Mouse (Mus musculus) left cerebral cortex, adult 11 months (tissue): ENCODE results near the gene Tspan18.

Experiments used
- DNase-seq: peaks from one replicate; pipeline ENCODE4 v3.0.0; 2022; ENCODE audit warnings: low spot score

Tspan18 gene

GRCm38 (mm10) chr2:93333817-93334731 lies at the start of gene Tspan18:
Gene Tspan18 (minus strand): TSS chr2:93334505.
- DNase-seq = no peak

GRCm38 (mm10) chr2:93383831-93384230 lies 49.5 kb upstream of the Tspan18 start:
- DNase-seq = no peak

GRCm38 (mm10) chr2:93380680-93381089 lies 46.4 kb upstream of the Tspan18 start:
- no peak for DNase-seq

- DNase-seq = no peak
These were observed 43.5 kb upstream of the Tspan18 start for GRCm38 (mm10) chr2:93377797-93378196.

GRCm38 (mm10) chr2:93377157-93377556 lies 42.9 kb upstream of the Tspan18 start:
- DNase-seq = no peak

GRCm38 (mm10) chr2:93372872-93373271 lies 38.6 kb upstream of the Tspan18 start:
- no peak for DNase-seq

- no peak for DNase-seq
These were observed 37.8 kb upstream of the Tspan18 start for GRCm38 (mm10) chr2:93372097-93372571.

GRCm38 (mm10) chr2:93368954-93369353 lies 34.6 kb upstream of the Tspan18 start:
- DNase-seq = no peak

- no peak for DNase-seq
These were observed 33.7 kb upstream of the Tspan18 start for GRCm38 (mm10) chr2:93367962-93368361.

- no peak for DNase-seq
These were observed 31.1 kb upstream of the Tspan18 start for GRCm38 (mm10) chr2:93365411-93365810.

GRCm38 (mm10) chr2:93364951-93365350 lies 30.6 kb upstream of the Tspan18 start:
- DNase-seq = no peak

GRCm38 (mm10) chr2:93361454-93361853 lies 27.1 kb upstream of the Tspan18 start:
- no peak for DNase-seq

- DNase-seq = no peak
These were observed 26.0 kb upstream of the Tspan18 start for GRCm38 (mm10) chr2:93360310-93360709.

GRCm38 (mm10) chr2:93357391-93357790 lies 23.1 kb upstream of the Tspan18 start:
- no peak for DNase-seq

GRCm38 (mm10) chr2:93355845-93356244 lies 21.5 kb upstream of the Tspan18 start:
- DNase-seq = no peak

GRCm38 (mm10) chr2:93354621-93355020 lies 20.3 kb upstream of the Tspan18 start:
- no peak for DNase-seq

- DNase-seq = no peak
These were observed 19.4 kb upstream of the Tspan18 start for GRCm38 (mm10) chr2:93353725-93354124.

GRCm38 (mm10) chr2:93352915-93353685 lies 18.8 kb upstream of the Tspan18 start:
- no peak for DNase-seq

- no peak for DNase-seq
These were observed 17.0 kb upstream of the Tspan18 start for GRCm38 (mm10) chr2:93351352-93351751.

- no peak for DNase-seq
These were observed 12.7 kb upstream of the Tspan18 start for GRCm38 (mm10) chr2:93347018-93347417.

- DNase-seq = no peak
These were observed 12.3 kb upstream of the Tspan18 start for GRCm38 (mm10) chr2:93346609-93347008.

- no peak for DNase-seq
These were observed 11.5 kb upstream of the Tspan18 start for GRCm38 (mm10) chr2:93345663-93346268.
